Mouse (Mus musculus) hindbrain, embryonic 10.5 days (tissue): ENCODE results near the gene Cdk19. TPM values are rescaled to one million over a fixed set of nuclear protein-coding genes. Genes with fewer than 3 reads are reported as not detected.

Experiments
- DNase-seq: peaks from one replicate; pipeline ENCODE4 v3.0.0-alpha.2; 2017; ENCODE audit warnings: low spot score
- H3K27ac ChIP-seq: fragments of 300-500 bp; sonication (generic); 2 replicates; pipeline ENCODE4 v1.5.1; 2016; ENCODE audit warnings: mild to moderate bottlenecking, moderate library complexity
- H3K27me3 ChIP-seq: fragments of 300-500 bp; sonication (generic); 2 replicates; pipeline ENCODE4 v1.6.1; 2016; ENCODE audit warnings: mild to moderate bottlenecking; ENCODE audit not compliant: poor library complexity, insufficient read depth, severe bottlenecking
- H3K36me3 ChIP-seq: fragments of 300-500 bp; sonication (generic); 2 replicates; pipeline ENCODE4 v1.6.1; 2016; ENCODE audit warnings: mild to moderate bottlenecking, moderate library complexity
- H3K4me1 ChIP-seq: fragments of 300-500 bp; sonication (generic); replicated peaks from 2 replicates; pipeline ENCODE4 v1.6.1; 2016; ENCODE audit warnings: mild to moderate bottlenecking
- H3K4me3 ChIP-seq: fragments of 300-500 bp; sonication (generic); 2 replicates; pipeline ENCODE4 v1.5.1; 2016; ENCODE audit warnings: mild to moderate bottlenecking, moderate library complexity
- H3K9me3 ChIP-seq: fragments of 300-500 bp; sonication (generic); 2 replicates; pipeline ENCODE4 v1.6.1; 2016; ENCODE audit warnings: mild to moderate bottlenecking, moderate library complexity
- WGBS: fragments of 180-500 bp; shearing (Covaris S2); methylation state at CpG from one replicate; pipeline ENCODE4 v1.1.7; 2016; 5-methylcytosine and 5-hydroxymethylcytosine counted together
- polyA plus RNA-seq: library from polyadenylated mRNA; unstranded; fragments of >200 nt; fragmentation: Nextera tagmentation; extraction: Ambion mirVana; gene quantifications from 2 replicates; pipeline ENCODE4 v1.2.1, GENCODE M21; 2016

Cdk19 gene
- polyA plus RNA-seq, 1 experiment from 2014 or later = 7.0 TPM

DNA sequence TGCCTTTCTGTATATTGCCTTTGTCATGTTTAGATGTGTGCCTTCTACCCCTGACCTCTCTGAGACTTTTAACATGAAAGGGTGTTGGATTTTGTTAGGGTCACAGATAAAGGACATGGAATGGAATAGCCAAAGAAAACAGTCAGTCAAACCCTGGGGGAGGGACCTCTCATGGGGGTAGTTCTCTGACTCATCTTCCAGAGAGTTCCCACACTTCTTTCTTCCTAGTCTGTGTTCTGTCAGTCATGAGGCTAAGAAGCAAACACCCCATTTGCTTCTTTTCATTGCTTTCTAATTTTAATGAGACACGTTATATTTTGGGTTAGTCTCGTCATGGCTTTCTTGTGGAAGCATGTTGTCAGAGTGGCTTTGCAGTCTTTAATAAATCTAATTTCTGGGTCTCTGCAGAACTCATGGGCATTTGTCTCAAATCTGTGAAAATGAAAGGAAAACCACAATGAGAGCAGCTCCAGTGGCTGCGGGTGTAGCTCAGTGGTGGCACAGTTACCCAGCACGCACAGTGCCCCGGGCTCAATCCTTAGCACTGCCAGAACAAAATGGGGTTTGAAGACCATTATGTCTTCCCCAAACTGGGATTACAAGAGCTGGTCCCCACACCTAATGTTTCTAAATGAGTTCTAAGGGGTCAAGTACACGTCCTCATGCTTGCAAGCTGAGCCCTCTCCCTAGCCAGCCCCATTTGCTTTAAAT, 149.9 kb downstream of the Cdk19 start:
- no peak overlapping the region for H3K27ac ChIP-seq
- 91% methylated on average over 6 of the region's 6 CpGs for WGBS
- H3K4me1 ChIP-seq = no peaks in the 10 kb centered on the region
- no peaks in the 10 kb centered on the region for H3K9me3 ChIP-seq
- no peak for DNase-seq
- no peaks in the 10 kb centered on the region for H3K27me3 ChIP-seq
- H3K4me3 ChIP-seq = no peak overlapping the region
- H3K36me3 ChIP-seq = no peaks in the 10 kb centered on the region

DNA sequence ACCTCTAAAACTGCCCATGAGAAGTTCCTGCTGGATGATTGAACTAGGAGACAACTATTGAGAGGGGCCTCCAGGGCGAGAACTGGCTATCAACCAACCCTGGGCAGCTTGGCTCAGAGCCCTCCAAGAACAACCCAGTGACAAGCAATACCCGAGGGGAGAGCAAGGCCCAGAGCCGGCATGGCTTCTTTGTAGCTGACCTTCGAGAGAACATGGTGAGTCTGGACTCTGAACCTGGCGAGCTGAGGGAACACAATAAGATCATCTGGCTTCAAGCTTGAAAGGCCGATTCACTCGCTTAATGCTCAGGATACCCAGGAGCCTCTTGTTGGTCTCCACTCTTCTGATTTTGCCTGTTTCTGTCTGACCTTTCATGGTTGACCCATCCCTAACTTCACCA, 151.8 kb downstream of the Cdk19 start:
- H3K4me3 ChIP-seq = no peak overlapping the region
- DNase-seq = no peak
- no peak overlapping the region for H3K27ac ChIP-seq
- no peaks in the 10 kb centered on the region for H3K27me3 ChIP-seq
- no peaks in the 10 kb centered on the region for H3K4me1 ChIP-seq
- no peaks in the 10 kb centered on the region for H3K36me3 ChIP-seq
- 86% methylated on average over 7 of the region's 7 CpGs for WGBS
- no peaks in the 10 kb centered on the region for H3K9me3 ChIP-seq

DNA sequence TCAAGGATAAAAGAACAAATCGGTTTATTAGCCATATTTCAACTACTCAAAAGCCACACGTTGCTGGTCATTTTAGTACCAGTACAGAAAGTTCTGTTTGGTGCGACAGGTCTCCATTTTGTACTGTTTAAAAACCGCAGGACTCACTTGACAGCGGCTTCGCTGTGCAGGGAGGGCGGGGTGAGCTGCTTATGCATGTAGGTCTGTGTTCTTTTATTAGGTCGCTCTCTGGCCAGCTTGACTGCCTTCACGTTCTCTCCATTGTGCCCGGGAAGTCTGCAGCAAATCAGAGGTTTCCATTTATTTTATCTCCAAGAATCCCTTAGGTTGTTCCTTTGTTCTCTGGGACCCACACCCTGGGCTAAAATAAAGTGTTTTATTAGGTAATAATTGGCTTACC, 152.4 kb downstream of the Cdk19 start:
- DNase-seq = no peak
- WGBS = 86% methylated on average over 10 of the region's 10 CpGs
- H3K4me1 ChIP-seq = peaks cover 2% of the 10 kb centered on the region
- no peak overlapping the region for H3K27ac ChIP-seq
- H3K4me3 ChIP-seq = no peak overlapping the region
- H3K36me3 ChIP-seq = no peaks in the 10 kb centered on the region
- no peaks in the 10 kb centered on the region for H3K27me3 ChIP-seq
- no peaks in the 10 kb centered on the region for H3K9me3 ChIP-seq

DNA sequence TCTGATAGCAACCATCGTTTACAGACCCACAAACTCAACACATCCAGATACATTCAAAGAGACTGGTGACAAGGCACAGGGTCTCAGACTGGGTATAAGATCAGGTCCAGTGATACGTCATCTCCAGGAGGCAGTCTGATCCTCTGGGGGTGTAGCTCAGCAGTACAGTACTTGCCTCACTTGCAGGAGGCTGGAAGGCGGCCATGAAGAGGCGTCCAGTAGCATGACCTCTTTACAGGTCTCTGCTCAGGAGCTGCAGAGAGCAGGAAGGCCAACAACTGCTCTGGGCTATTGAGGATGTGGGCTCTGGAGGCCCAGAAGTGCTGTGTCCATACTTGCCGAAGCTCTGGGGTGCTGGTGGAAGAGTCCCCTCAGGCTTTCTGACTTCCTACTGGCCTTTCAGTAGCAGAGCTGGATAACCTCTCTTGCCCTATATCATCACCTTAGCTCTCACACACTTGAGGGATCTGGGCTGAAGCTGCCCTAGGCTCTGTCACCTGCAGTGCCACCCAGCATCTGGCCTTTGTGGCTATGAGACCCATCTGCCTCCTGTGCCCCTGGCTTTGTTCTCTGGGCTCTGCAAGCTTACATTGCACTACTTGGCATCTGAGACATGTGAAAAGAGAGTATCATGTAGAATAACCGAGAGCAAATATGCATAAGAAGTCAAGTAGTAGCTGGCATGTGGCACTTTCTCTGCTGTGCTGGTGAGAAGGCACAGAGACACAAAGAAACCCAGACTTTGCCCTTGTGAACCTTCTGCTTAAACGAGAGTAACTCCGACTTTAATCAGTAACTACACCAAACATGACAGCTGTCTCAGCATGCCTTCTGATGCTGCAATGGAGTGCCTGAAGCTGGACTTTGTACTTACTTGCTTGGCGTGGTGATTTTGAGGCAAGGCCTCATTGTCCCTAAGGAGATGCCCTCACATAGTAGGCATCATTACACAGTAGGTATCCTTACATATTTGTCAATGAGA, 155.1 kb downstream of the Cdk19 start:
- Histone ChIP-seq H3K4me3 (no peak overlapping the region), H3K4me1 (peaks cover 14% of the 10 kb centered on the region), H3K36me3 (no peaks in the 10 kb centered on the region), H3K9me3 (no peaks in the 10 kb centered on the region), H3K27ac (peak overlapping the region; percentile 37; the same call in 1 of the 2 replicates), H3K27me3 (no peaks in the 10 kb centered on the region)
- no peak for DNase-seq
- 80% methylated on average over 9 of the region's 9 CpGs for WGBS

- Histone ChIP-seq H3K9me3 (no peaks in the 10 kb centered on the region), H3K4me3 (no peak overlapping the region), H3K27ac (no peak overlapping the region; the same call in 1 of the 2 replicates), H3K36me3 (no peaks in the 10 kb centered on the region), H3K4me1 (peaks cover 31% of the 10 kb centered on the region), H3K27me3 (no peaks in the 10 kb centered on the region)
- DNase-seq = no peak
- 63% methylated on average over 9 of the region's 9 CpGs for WGBS
These were observed 158.1 kb downstream of the Cdk19 start for GRCm38 (mm10) chr10:40497301-40498041.

GRCm38 (mm10) chr10:40498426-40498825, 159.1 kb downstream of the Cdk19 start:
- Histone ChIP-seq H3K36me3 (no peaks in the 10 kb centered on the region), H3K4me1 (peaks cover 31% of the 10 kb centered on the region), H3K27me3 (no peaks in the 10 kb centered on the region), H3K9me3 (no peaks in the 10 kb centered on the region), H3K4me3 (no peak overlapping the region), H3K27ac (no peak overlapping the region)
- DNase-seq = no peak
- WGBS = 90% methylated on average over 4 of the region's 4 CpGs

DNA sequence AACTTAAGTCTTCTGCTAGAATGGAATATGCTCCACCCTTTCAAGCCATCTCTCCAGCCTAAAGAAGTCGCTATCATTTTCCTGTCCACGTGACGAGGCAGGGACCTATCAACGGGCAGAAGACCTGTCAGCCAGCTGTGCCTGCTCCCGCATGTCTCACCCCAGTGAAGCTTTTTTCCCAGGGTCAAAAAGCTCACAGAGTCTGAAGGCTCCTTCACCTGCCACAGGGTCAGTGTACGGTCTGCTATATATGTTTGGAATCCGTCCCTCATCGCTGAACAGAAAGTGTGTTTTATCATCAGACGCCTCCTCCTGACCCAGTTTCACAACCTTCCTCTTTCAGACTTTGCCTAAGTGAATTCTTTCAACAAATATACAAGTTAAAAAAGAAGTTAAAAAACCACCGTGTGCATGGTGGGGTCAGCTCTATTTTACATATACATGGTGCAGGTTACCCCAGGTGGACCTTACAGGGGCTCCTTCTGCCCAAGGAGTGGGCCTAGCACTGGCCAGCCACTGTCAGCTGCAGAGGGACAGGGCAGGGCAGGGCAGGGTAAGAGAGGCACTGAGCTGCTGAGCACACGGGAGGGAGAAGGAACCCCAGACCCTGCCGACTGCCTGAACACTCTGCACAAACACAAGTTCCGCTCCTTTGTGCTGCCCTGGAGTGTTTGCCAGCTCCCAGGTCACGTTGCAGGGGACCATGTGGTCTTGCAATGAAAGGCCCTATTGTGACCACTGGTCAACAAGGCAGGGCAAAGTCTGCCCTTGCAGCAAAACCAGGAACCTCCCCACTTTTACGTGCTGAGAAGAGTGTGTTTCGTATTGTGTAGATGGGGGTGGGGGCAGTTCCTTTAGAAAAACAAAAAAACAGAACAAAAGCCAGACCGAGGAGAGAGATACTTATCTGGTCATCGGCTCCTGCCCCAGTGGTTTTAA, 160.2 kb downstream of the Cdk19 start:
- Histone ChIP-seq H3K27ac (peak overlapping the region; percentile 88), H3K4me3 (peak overlapping the region; percentile 10; the same call in 1 of the 2 replicates), H3K27me3 (no peaks in the 10 kb centered on the region), H3K4me1 (peaks cover 31% of the 10 kb centered on the region), H3K9me3 (no peaks in the 10 kb centered on the region), H3K36me3 (no peaks in the 10 kb centered on the region)
- WGBS = 37% methylated on average over 18 of the region's 18 CpGs
- peak; percentile 79 for DNase-seq

DNA sequence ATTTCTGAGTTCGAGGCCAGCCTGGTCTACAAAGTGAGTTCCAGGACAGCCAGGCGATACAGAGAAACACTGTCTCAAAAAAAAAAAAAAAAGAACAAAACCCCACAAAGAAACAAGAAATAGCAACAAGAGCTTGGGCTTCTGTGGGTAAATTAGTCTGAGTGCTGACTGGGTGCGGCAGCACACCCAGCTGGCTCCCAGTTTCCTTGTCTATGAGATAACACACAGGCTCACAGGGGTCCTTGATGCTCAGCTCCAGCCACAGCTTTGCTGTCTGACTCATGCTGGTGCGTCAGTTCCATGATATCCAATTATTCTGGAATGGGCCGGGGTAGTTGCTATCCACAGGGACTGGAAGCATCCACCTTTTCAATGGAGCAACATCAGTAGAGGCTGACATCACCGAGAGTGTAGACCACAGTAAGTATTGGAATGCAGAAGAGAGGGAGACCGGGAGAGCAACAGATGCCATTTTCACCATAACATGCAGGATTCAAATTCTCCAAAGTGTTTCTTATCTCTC, 161.4 kb downstream of the Cdk19 start:
- H3K9me3 ChIP-seq = no peaks in the 10 kb centered on the region
- H3K4me1 ChIP-seq = peaks cover 31% of the 10 kb centered on the region
- no peaks in the 10 kb centered on the region for H3K36me3 ChIP-seq
- H3K27me3 ChIP-seq = no peaks in the 10 kb centered on the region
- DNase-seq = no peak
- 0 out of 2 replicates have a peak overlapping the region, but pooled peaks have one; percentile 88 for H3K27ac ChIP-seq
- 89% methylated on average over 7 of the region's 7 CpGs for WGBS
- H3K4me3 ChIP-seq = no peak overlapping the region

- Histone ChIP-seq H3K27me3 (no peaks in the 10 kb centered on the region), H3K4me3 (no peak overlapping the region), H3K27ac (0 out of 2 replicates have a peak overlapping the region, but pooled peaks have one; percentile 4), H3K9me3 (no peaks in the 10 kb centered on the region), H3K36me3 (no peaks in the 10 kb centered on the region), H3K4me1 (peaks cover 20% of the 10 kb centered on the region)
- 76% methylated on average over 3 of the region's 3 CpGs for WGBS
- no peak for DNase-seq
These were observed 163.4 kb downstream of the Cdk19 start for GRCm38 (mm10) chr10:40502734-40503133.

GRCm38 (mm10) chr10:40510356-40510755, 171.0 kb downstream of the Cdk19 start:
- peaks cover 8% of the 10 kb centered on the region for H3K4me1 ChIP-seq
- peaks cover 3% of the 10 kb centered on the region; the same call in 1 of the 2 replicates for H3K9me3 ChIP-seq
- DNase-seq = no peak
- H3K27me3 ChIP-seq = no peaks in the 10 kb centered on the region
- 92% methylated on average over 5 of the region's 5 CpGs for WGBS
- no peak overlapping the region for H3K4me3 ChIP-seq
- H3K27ac ChIP-seq = no peak overlapping the region
- H3K36me3 ChIP-seq = no peaks in the 10 kb centered on the region

- peaks cover 17% of the 10 kb centered on the region for H3K4me1 ChIP-seq
- WGBS = 92% methylated on average over 8 of the region's 8 CpGs
- no peaks in the 10 kb centered on the region for H3K36me3 ChIP-seq
- H3K27me3 ChIP-seq = no peaks in the 10 kb centered on the region
- H3K9me3 ChIP-seq = peaks cover 3% of the 10 kb centered on the region; the same call in 1 of the 2 replicates
- DNase-seq = no peak
- no peak overlapping the region for H3K4me3 ChIP-seq
- H3K27ac ChIP-seq = no peak overlapping the region
These were observed 171.9 kb downstream of the Cdk19 start for GRCm38 (mm10) chr10:40511221-40511677.
